Mouse (Mus musculus) spleen, postnatal 36 days (tissue): ENCODE data around the gene Rgs3.

Experiments
- DNase-seq, 2 experiments: peaks; one replicate each; pipeline ENCODE4 v3.0.0; 2022; ENCODE audit warnings: low spot score in 2 of 2, mixed read lengths in 1 of 2

Gene Rgs3

DNA sequence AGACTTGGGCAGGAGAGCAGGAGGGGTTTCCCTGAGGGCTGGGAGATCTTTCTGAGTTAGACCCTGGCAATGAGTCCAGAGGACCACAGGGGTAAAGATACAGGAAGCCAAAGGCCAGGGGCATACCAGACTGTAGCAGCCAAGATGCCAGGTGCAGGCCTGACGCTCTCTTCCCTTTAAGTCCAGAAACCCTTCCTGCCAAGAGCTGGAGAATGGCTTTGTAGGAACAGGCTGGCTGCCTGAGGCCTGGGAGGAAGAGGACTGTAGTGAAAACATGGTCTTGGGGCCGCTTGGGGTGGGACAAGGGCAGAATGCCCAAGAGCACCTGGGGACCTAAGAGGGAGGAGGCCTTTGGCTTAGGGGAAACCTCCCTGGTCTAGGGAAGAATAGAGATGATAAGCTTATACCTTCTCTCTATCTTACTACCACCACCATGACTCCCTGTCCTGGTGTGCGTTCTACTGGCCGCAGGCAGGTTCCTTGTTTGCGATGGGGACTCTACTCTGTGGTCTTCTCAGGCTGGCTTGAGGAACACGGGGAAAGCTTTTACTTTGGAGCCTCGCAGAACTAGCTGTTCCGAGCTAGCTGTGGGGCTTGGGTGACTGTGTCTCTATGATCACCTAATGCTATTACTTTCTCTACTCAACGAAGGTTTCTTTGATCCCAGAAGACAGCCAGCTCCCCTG lies 46.4 kb downstream of the Rgs3 start:
- no peak for DNase-seq

DNA sequence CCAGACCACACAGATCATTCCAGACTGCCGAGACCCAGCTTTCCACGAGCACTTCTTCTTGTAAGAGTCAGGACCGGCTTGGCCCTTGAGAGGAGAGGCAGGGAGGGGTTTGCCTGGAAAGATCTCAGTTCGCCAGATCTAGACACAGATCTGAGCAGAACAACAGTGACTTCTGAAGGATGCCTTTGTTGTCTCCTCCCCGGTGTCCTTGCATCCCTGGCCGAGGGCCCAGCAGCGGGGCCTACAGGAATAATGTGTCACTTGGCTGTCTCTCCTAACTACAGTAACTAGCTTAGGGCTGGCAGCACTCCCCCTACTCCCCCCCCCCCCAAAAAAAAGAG lies 46.9 kb downstream of the Rgs3 start:
- no peak for DNase-seq

DNA sequence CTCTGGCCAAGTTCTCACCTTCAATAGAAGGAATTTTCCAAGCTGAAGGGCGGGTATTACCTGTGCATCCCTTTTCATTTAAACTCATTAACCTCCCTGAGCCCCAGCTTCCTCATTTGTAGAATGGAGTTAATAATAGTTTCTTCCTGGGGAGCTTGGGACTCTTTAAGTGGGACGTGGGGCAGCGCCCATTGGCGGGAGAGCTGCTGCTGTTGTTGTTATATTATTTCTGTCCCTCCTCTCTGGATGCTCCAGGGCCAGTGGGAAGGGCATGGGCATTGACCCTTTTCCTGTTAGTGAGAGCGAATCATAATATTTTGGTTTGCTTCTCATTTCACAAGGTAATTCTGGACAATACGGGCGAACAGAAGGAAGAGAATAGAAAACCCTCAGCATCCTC lies 47.3 kb downstream of the Rgs3 start:
- no peak for DNase-seq

DNA sequence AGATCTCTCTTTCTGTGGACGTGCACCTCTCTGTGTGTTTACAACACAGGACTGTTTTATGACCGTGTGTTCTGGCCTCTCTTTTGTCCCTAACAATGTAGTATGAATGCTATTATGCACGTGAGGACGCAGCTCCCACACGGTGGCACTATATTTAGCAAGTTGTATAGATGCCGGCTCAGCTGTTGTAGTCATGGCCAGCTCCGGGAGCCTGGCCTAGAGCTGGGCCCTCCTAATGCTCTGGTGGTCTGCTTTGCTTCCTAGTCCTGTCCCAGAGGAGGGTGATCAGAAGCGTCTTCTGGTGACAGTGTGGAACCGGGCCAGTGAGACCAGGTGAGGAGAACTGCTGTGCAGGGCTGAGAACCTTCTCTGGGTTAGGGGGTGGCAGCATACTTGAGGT lies 47.7 kb downstream of the Rgs3 start:
- no peak for DNase-seq

DNA sequence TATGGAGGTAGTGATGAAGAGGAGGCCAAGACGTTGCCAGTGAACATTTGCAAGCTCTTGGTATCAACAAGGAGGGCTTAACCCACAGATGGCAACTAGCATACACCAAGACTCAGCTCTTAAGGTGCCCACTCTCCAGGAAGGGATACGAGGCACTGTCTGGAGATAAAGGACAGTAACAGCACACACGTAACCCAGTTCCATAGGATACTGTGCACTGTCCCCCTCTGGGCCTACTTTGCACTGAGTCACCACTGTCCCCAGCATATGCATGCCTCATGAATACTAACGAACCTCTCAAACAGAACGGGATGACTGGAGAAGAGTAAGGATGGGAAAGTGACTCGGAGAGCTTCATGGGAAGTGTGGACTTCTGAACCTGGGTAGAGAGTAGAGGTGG lies 48.2 kb downstream of the Rgs3 start:
- DNase-seq, result no peak

DNA sequence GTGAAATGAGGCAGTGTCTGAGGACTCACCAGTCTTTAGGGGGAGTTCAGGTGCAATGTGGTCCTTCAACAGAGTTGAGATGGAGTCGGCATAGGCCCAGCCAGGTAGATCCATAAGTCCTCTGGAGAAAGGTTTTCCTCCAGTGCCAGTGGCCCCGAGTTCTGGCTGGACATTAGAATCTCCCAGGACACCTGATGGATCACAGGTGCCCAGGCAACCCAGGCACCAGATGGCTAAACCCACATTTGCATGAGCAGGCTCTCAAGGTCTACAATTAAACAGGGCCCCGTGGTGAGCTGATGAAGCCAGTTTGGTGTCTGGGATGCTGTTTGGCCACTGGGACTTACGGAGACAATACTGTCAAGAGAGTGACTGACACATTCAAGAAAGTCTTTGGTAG lies 49.7 kb downstream of the Rgs3 start:
- DNase-seq, result no peak

DNA sequence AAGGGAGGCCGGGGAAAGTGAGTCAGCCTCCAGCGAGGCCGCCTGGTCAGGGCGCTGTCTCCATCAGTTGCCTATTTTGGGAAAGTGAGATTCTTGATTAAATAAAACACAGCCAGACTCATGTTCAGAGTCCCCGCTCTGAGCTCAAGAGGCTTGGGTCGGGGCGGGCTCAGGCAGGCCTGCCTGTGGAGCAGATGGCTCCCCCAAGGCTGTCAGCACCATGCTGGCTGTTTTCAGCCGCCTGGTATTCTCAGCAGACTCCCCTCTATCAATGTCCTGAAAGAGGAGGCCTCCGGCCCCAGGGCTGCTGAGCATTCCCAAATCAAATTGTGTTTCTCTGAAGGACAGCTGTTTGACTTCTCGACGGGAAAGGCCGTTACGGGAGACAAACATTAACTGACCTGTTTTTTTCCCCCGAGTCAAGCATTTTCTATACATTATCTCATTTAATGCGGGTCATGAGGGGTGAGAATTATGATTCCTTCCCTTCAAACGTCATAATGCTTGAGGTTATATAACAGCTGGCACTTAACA lies 50.6 kb downstream of the Rgs3 start:
- no peak for DNase-seq

DNA sequence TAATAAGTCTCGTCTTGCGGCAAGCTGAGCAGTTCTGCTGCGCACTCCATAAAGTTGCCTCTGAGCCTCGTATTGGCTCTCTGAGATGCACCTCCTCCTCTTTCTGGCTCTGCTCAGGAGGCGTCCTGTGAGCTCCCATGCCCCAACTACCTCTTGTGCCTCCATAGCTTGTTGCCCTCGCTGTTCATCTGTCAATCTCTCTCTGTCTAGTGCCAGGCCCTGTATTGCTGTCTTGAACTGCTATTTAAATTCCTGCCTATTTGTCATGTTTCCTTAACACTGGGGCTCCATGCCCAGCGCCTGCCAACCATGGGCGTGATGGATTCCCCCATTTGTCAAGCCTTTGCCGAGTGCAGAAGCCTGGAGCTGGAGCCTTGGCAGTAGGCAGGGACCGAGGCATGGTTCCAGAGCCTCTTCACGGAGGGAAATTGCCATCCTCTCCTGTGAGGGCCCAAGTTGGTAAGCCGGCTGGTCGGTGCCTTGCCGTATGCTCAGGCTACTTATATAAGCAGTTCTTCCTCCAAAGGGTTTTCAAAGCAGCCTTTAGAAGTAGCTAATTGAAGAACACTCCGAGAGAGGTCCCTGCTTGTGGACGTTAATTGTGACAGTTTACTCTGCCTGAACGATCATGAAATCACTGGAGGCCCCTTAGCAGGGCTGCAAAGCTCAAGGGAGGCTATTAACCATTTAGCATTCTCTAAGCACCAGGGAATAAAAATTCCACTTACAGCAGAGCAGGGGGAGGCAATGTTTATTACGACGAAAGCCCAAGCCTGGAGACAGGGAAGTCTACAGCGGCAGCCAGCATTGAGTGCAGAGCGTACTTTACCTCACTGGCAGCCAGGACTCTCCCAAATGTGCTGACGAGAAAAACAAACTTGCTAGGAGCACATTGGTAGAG lies 53.2 kb downstream of the Rgs3 start:
- no peak for DNase-seq

DNA sequence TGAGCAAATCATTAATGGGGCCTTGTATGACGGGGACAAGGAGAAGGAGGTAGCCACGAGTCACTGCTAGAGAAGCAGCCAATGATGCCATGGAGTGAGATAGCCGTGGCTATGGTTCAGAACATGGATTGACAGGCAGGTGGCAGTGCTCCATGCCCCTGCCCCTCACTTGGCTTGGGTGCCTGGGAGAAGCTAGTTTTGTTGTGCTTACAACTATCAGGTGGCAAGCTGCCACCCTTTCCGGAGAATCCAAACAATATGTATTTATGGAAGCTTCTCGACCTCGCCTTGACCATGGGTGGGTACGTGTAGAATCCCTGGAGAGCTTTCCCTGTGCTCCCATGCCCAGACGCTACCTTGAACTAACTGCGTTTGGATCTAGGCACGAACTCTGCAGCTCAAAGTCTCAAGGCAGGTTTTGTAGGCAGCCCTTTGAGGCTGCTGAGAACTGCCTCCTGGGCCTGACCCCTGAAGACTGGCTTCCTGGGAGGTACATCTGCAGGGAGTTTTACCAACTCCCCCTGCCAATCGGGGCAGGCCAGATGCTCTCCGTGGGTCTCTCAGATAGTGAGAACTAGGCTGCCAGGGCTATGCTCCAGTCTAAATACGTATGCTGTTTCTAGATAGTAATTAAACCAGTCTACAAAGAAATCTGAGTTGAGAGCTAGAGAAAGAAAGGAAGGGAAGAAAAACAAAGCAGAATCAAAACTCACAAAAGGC lies 54.2 kb downstream of the Rgs3 start:
- DNase-seq, result no peak

DNA sequence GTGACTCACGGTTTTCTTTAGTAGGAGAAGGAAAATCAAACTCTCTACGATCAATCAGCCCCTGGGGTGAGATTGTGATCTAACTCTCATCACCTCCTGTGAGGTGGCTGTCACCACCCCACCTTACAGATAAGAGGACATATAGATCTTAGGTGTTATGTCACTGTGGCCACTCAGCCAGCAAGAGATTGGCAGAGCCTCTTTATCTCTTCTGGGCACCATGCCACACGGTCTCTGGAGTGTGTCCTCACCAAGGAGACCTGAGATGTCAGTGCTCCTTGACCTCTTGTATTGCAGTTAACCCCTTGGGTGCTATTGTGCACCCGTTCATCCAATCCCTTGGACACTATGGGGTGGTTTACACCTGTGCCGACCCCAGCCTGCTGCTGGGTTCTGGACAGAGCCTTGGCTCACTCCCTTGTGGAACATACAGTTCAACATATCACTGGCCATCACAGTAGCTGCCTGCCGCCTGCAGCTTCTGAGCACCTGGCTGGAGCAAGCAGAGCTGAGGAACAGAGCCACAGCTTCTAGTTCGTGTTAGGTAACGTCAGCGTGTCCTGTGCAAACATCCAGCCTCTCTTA lies 58.3 kb downstream of the Rgs3 start:
- no peak for DNase-seq

DNA sequence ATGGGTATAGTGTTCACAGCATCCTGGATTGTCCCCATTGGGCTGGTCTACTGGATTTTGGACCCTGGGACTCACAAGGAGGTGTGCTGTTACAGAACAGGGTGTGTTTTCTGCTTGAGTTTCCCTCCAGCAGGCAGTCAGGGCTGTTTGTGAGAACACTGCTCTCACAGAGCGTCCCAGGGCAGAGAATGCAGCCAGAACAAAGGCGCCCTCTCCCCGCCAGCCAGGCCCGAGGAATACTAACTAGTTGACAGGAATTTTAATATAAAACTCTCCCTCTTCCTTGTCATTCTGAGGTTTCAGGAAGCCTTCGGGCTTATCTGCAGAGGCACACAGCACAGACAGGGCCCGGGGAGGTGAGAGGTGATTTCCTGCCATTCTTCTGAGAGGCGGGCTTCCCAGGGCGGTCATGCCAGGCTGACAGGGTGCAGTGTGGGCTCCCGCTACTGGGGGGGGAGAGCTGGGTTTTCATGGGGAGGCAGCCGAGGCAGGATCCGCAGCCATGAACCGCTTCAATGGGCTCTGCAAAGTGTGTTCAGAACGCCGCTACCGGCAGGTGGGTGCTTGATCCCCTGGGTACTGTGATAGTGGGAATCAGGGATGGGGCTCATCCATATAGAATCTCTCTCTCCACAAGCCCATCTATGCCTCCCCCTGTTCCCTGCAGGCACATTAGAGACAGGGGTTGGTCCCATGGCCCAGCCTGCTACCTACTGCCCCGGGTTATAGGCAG lies 59.8 kb downstream of the Rgs3 start:
- DNase-seq, result peak in 1 of 2 experiments; percentile 38

DNA sequence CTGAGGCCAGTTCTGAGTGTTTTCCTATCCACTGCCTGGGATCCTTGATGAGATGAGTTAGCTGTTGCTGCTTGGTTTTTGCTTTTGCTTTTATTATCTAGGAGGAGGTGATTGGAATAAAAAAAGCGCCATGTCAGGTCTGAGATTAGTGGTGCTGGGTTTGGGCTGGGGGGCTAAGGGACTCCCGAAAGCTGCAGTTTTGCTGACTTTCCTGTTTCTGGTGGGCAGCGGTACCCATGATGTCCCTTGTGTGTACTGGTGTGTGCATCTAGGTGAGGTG lies 60.3 kb downstream of the Rgs3 start:
- no peak for DNase-seq

DNA sequence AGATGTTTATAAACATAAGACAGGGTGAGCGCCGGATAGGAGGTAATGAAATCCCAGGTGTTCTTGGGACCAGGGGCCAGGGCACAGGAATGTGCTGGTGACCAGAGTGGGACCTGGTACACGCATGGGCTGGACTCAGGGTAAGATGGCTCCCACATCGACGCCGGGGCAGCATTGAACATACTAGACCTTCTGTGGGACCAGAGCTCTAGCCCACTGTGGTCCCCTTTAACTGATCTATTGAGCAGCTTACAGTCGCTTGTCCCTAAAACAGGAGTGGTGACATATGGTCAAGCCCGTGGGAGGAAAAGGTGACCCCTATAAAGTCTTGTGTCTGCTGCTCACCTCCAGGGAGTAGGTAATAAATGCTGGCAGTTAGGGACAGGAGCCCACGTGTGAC lies 61.5 kb downstream of the Rgs3 start:
- no peak for DNase-seq

DNA sequence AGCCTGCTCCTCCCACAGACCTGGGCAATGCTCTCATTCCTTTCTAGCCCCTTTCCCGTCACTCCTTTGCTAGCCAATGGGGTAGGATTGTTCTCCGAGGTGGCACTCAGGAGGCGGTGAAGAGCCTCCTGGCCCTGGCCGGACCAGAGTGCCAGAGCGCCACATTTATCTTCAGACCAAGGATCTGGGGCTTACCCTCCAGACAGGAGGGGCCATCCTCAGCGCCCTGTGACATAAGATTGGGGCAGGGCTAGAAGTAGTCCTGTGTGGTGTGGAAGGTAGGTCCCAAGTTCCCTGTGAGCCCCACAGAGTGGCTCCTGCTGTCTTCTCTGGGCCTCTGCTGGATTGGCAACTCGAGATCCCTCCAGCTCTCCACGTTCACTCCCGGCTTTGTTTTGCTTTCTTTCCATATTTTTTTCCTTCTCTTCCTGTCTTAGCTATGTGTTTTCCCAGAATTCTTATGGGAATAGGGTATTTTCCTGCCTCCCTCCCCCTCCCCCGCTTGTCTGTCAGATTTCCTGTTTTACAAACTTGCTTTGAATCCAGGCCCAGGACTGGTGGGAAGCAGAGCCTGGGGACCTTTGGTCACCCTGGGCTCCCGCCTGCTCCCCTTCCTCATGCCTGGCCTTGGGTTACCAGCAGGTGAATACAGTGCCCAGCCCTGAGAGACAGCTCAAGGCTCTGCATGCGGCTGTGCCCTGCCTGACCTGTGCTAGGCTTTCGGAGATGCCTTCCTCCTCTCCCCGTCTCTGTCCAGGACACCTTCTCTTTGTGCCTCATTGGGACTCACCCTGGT lies 62.4 kb downstream of the Rgs3 start:
- no peak for DNase-seq

DNA sequence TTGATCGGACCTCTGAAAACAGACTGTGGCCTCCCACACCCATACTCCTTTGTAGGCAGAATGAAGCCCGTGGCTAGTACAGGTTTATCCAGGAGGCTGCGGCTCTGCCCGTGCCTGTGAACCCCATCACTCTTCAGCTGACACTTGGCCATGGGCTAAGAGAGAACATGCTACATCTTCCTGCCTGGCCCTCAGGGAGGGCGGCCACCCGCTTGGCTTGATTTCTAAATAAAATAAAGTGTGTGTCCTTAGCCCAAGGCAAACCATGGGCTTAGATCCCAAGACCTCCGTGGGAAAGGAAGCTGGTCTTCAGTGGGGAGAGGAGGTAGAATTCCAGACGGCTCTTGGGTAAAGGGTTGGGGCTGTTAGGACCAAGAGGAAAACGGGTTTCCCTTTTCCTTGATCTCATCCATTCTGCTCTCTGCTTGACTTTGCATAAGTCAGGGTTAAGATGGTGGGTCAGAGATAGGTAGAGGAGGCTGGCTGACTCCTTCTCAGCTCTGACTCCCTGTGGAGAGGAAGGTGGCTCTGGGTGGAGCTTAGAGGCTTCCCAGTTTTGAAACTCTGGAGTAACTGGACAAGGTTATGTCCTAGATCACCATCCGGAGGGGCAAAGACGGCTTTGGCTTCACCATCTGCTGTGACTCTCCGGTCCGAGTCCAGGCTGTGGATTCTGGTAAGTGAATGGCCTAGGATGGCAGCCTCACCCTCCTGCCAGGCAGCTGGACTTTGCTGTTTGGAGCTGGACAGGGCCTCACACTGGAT lies 63.8 kb downstream of the Rgs3 start:
- DNase-seq, result no peak

DNA sequence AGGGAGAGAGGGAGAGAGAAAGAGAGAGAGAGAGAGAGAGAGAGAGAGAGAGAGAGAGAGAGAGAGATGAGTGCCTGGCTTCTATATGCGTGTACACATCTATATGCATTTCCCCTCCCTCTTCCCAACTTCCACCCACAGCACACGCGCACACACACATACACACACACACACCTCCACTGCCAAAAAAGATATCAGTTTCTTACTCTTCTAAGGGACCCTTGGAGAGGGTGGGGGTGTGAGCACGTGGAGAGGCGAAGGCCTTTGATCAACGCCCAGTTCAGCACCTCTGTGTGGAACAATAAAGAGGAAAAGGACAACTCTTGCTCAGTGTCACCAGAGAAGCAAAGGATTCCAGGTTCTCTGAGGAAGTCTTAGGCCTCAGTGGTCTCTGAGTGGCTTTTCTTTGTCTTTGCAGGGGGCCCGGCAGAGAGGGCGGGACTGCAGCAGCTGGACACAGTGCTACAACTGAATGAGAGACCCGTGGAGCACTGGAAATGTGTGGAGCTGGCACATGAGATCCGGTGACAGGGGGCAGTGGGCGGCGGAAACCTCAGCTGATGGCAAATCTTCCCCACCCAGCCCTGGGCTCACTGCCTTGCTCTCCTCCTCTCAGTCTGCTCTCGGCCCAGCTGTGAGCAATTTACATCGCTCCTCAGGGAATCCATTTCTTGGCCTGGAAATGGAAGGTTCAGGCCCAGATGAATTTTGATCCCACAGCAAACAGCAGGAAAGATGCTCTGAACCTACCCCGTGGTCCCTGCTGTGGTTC lies 65.2 kb downstream of the Rgs3 start:
- DNase-seq, result no peak

DNA sequence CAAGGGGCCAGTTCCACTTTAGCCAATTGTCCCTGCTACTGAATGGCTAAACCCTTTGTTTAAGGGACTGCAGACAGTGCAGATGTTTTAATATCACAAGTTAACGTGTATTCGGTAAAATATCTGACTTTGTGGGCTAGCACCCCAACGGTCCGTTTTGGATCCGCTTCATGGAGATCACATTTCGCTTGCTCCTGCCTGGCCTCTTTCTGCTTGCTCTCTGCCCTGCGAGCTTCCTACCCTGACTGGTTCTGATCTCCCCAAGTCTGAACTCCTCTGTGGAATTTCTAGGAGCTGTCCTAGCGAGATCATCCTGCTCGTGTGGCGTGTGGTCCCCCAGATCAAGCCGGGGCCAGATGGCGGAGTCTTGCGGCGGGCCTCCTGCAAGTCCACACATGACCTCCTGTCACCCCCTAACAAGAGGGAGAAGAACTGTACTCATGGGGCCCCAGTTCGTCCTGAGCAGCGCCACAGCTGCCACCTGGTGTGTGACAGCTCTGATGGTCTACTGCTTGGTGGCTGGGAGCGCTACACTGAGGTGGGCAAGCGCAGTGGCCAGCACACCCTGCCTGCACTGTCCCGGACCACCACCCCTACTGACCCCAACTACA lies 65.9 kb downstream of the Rgs3 start:
- no peak for DNase-seq

DNA sequence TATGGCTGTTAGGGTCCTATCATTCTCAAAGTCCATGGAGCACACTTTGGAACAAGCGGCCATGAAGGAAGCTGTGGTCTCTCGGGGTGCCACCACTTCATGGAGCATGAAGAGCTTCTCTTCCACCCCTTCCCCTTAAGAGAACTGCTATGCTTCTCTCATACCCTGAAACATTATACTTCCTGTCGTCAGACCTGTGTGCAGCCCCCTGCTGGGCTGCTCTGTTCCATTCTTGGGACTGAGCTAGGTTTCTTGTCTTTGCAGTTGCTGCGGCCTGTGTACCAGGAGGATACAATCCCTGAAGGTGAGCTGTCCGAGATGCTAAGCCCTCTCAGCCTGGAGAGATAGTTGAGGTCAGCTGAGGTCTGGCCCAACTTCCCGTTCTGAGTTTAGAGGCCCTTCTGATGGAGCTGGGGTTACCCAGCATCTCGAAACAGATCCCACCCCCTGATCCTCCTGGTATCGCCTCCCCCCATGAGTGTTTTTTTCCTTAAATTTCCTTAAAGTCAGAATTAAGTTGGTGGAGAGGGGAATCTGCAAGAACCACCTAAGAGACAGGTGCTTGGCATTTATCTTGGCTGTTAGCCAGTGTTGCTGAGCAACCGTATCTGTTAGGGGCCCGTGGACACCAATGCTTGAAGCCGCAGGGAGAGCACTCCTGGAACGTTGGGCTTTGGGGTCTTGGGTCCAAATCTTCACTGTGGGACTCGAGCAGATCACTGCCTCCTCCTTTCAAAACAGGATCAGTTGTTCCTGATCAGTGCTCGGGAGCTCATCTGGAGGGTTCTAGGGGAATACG lies 66.8 kb downstream of the Rgs3 start:
- DNase-seq, result no peak
